Mouse (Mus musculus) kidney, adult 9 months (tissue): ENCODE data around the gene Cuta.

Experiments
- DNase-seq: peaks from one replicate; pipeline ENCODE4 v3.0.0; 2022

Cuta gene

GRCm38 (mm10) chr17:26953726-26954125, 14.4 kb upstream of the Cuta start:
- DNase-seq = no peak

GRCm38 (mm10) chr17:26953201-26953600, 13.8 kb upstream of the Cuta start:
- DNase-seq = no peak

DNA sequence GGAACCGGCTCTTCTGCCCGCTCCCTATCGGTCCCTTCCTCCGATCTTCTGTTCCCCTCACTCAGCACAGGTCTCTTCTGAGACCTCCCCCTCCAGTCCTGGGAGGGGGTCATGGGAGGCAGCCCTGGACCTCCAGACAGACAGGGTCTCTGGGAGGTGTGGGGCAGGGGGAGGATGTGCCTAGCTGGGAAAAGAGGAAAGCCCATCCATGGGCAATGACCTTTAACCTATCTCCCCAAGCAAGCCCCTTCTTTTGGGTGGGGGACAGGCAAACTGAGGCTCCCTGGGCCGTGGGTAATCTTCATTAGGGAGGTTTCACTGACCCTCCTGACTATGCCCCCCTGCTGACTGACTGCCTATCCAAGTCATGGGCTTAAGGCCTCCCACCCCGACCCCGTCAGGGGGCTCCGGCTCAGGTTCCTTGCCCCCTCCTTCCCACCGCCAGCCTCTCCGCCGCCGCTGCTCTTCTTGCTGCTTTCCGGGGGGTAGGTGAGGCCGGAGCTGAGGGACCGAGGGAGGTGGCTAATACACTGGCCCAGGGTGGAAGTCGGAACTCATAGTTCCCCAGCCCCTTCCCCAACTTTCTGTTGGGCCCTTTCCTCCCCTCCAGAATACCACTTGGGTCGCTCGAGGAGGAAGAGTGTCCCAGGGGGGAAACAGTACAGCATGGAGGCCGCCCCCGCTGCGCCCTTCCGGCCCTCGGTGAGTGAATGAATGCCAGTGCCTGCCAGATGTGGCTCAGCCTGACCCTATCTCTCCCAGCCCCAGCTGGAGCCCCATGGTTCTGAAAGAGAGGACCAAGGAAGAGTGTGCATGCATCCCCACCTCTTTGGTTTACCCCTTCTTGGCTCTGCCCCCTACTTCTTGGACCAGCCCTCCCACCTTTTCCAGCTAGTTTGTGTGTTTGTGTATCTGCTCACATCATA, 12.8 kb upstream of the Cuta start:
- DNase-seq = no peak

DNA sequence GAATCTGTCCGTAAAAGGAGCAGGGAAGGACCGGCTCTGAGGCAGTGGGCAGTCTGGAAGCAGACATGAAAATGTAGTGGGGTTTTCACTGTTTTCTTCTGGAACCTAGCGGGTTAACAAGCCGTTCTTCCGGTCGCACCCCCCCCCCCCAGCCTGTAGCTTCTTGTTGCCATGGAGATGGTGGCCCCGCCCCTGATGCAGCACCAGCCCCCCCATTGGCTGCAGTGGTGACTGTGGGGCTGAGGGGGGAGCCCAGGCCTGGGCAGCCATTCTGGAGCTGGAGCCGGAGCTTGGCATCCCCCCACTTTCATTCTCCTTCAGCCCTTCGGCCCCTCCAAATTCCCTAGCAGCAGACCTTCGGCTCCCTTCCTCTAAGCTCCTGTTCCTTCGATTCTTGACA, 12.0 kb upstream of the Cuta start:
- DNase-seq = peak; percentile 62

DNA sequence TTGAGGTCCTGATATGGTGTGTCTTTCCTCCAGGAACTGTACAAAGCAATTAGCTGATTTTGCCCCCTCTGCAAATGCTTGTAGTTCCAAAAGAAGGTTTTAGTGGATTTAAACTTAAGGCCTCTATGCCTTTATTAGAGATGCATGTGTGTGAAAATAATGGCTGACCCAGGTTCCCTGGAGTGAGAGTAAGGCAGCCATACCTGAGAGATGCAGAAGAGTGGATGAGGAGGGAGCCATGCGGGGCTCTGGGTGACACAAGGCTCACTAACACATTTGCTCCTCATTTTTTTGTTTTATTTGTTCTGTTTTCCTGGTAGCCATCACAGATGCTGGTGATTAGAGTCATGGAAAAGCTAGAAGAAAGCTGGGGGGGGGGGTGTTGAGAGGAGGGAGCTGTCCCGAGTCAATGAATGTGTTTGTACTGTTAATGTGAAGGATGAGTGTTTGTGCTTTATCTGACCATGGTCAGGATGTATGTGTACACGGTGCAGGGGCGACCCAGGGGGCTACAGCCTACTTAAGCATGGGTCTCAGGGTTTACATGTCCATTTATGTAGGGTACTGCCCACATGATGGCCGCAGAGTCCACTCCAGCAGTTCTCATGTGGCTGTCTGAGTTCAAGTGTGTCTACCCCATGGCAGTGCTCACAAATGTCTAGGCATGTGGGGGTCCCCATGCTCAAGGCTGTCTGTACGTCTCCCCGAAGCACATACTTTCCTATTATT, 11.4 kb upstream of the Cuta start:
- no peak for DNase-seq

DNA sequence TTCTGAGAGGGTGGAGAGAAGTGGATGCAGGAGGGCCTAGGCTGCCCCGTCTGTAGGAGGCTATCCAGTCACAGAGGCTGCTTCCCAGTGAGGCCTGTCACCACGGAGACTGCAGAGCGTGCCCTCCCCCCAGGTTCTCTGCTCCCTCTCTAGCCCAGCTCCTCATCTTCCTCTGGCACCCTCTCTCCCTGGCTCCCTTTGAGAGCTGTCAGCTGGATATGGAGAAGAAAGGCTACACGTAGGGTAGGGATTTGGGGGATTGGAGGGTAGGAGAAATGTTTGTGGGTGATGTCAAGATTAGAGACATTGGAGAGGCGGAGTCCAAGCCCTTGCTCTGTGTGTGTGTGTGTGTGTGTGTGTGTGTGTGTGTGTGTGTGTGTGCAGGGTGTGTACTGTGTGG, 10.5 kb upstream of the Cuta start:
- DNase-seq = no peak

DNA sequence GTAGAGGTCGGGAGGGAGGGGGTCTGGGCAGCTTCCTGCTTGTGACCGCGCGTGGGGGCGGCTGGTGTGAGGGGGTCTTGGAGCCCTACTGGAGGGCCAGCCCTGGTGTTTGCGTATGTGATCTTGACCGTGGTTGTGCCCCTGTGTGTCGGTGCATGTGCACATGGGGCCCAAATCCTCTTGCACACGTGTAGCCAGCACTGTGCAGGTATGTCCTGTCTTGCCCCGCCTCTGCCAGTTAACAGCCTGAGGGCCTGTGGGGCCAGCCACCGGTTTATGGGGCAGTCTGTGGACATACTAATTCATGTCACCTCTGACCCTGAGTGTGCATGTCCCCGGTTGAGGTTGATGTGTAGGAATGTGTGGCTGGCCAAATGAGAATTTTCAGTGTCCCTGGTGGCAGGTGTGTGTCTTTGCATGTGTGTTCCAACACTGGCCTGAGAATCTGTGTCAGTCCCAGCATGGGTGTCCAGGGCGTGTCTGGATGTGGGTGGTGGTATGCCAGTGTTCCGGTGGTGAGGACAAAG, 9.7 kb upstream of the Cuta start:
- DNase-seq = no peak

GRCm38 (mm10) chr17:26948316-26949050, 9.1 kb upstream of the Cuta start:
- DNase-seq = peak; percentile 59

DNA sequence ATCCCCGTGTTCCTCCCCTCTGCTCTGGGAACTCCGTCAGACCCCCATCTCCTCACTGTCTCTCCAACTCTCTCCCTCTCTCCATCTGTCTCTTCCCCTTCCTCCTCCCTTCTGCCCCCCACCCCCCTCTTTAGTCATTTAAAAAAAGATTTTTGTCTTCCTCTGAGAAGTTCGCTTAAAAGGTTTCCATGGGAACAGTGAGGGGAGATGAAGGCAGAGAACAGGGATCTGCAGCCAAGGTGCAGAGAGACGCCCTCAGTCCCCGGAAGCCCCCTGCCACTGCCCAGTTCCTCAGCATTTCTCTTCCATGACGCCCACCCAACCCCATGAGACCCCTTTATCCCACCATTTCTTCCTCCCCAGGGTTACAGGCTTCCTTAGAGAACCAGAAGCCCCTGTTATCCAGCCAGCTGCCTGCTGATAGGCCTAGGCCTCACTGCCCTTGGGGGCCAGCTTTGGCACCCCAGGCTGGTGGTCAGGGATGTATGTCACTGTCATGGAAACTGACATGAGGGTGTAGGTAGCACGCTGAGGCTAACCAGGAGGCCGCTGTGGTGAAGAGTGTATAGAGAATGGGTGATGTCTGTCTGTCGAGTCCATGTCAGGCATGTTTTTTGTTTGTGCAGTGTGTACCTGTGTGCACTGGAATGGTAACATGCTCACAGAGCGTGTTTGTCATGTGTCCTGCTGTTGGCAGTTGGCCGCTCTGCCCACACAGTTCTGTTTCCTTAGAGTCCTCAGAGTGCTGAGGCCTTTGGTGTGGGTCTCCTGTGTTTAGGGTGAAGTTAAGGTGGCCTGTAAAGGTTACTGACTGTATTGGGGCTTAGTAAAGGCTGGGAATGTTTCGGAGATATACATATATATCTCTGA, 8.1 kb upstream of the Cuta start:
- DNase-seq = no peak

- DNase-seq = peak; percentile 87
Measured at GRCm38 (mm10) chr17:26946567-26946966, 7.2 kb upstream of the Cuta start.

DNA sequence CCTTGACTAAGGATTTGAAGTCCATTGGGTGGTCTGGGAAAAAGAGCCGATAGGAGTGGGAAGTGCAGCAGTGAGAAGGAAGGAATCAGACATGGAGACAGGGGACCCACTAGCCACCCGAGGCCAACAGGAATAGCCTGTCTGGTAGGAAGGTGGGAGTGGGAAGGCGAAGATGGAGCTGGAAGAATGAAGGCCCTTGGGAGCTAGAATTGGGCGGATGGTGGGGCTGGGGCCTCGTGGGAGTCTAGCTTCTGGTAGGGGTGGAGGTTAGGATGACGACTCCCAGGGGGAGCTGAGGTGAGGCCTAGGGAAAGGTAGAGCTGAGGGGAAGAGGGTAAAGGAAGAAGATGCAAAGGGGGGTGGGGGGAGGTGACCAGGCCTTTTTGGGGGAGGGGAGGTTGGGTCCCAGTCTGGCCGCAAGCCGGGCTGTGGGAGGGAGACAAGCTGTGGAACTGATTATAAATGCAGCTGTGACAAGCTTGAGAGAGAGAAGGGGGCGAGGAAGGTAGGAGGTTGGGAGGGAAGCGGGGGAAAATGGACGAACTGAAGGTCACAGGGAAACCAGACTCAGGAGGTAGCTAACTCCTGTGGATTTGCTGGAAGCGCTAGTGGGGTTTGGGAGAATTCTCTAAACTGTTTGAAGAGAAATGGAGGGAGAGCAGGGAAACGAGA, 6.6 kb upstream of the Cuta start:
- no peak for DNase-seq

DNA sequence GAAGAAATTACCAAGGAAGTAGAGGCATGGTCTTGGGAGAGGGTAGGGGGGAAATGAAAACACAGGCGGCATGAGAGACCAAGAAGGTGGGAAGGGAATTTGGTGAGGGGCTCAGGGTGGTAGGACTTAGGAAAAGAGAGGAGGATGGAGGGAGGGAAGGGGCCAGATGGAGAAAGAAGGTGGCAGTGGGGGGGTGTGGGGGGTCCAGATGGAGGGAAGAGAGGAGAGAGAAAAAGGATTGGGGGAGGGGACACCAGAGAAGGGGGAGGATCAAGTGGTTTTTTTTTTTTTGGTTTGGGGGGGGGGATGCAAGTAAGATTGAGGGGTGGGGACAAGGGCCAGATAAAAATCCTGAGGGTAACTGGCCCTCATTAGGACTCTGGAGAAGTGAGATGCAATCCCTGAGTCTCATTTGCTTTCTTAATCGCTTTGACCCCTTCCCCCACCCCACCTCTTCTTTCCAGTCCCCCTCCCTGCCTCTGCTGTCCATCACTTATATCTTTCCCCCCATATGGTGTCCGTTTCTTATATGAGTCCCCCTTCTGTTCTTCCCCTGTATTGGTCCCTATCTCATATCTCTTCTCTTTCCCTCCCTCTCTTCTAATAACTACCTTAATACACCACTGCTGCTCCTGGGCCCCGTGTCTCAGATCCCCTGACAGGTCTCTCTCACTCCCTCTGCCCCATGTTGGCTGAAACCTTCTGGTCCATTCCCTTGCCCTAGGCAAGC, 2.6 kb upstream of the Cuta start:
- DNase-seq = no peak

- peak; percentile 20 for DNase-seq
Measured at GRCm38 (mm10) chr17:26941031-26941789, 1.8 kb upstream of the Cuta start, which contains the start of gene Syngap1. Syngap1 (plus strand) TSS chr17:26941253.

GRCm38 (mm10) chr17:26939973-26940300, 568 bp upstream of the Cuta start:
- DNase-seq = no peak

- no peak for DNase-seq
Measured at GRCm38 (mm10) chr17:26938731-26939130, 638 bp downstream of the Cuta start.

DNA sequence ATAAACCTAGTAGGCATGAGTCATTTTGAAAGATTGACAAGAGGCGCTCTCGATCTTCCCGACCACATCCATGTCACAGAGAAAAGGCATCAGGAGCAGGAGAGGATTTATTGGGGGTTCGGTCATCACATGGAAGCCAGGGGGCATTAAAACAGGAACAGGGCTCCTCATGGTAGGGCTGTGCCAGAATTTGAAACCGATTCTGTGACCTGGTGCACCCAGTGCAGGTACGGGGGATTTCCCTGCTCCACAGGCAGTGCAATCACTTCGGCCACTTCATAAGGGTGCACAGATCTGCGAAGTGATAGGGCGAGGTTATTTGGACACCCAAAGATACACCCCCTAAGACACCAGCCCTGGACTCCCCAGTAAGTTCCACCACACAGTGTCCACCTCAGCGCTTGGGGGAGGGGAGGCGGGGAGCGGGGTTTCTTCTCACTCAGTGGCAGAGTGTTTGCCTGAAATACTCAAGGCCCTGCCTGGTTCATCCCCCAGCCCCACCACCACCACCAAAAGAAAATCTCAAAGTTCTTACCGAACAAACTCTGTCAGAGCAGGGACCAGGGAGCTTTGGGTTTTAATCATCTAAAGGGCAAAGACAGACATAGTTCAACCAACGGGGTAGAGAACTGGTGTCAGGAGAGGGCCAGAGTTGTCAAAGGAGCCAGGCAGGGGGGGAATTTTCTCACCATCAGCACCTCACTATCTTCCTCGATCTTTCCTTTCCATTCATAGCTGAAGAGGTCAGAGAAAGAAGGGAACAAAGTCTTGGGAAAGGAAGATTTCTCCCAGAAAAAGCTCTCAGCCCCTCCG, 1.3 kb downstream of the Cuta start:
- peak; percentile 20 for DNase-seq

DNA sequence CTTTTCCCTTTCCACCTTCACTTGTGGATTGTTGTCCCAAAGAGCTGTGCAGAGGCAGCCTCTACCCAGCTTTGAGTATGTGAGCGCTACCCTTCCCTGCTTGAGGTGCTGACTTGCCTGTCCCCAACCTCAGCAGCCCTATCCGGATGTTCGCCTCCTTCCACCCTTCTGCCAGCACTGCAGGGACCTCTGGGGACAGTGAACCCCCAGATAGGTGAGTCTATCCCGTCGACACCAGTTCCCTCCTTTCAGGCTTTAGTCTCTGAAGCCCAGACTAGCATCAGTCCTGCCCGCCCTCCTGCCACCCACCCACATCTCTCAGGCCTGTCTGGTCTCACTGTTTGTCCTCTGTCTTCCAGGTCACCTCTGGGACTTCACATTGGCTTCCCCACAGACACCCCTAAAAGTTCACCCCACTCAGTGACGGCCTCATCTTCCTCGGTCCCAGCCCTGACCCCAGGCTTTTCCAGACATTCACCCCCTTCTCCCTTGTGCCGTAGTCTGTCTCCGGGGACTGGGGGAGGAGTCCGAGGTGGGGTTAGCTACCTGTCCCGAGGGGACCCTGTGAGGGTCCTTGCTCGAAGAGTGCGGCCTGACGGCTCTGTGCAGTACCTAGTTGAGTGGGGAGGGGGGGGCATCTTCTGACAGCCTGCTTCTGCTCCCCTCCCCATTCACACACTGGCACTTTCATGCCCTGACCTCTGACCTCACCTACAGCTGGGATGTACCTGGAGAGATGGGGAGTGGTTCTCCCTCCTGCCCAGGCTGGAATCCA, 2.3 kb downstream of the Cuta start:
- DNase-seq = no peak

DNA sequence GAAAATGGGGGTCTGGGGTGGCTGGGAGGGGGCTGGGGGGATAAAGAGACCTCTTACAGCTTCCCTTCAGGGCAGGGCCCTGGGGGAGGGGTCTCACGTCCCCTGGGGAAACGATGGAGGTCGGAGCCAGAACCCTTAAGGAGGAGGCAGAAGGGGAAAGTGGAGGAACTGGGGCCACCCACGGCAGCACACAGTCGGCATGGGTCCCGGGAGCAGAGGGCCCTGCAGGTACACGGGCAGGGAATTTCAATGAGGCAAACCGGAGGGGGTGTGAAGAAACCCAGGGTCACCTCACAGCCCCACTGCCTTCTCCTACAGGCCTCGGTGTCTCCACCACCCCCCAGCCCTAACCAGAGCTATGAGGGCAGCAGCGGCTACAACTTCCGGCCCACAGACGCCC, 2.9 kb downstream of the Cuta start:
- DNase-seq = no peak
